In genomic region chr11:53818794-53819193, GRCm38 (mm10) we compare ENCODE assay signal across 17 mouse cellular contexts. TPM values are rescaled to one million over a fixed set of nuclear protein-coding genes. Genes with fewer than 3 reads are reported as not detected.
A peak's percentile ranks its signal among the peaks of the same experiment; 100 is the strongest.
DNase-seq lines count a peak whose midpoint lies in the region; ATAC-seq and TF ChIP-seq lines count a peak whose summit lies in the region.
"Had no signal": no experiment of that assay in that cellular context is flagged by ENCODE, and none has a peak within 500 bp of the region (broad histone marks: within the 10 kb centered on the region; RNA-seq: fewer than 3 reads in every experiment).

No protein-coding gene starts in this region.

- 48% methylated on average over 6 of the region's 6 CpGs for WGBS in kidney, adult 2 months
- 47% methylated on average over 6 of the region's 6 CpGs for WGBS in kidney, embryonic 15.5 days
- WGBS in kidney, postnatal 0 days = 51% methylated on average over 6 of the region's 6 CpGs
- 53% methylated on average over 6 of the region's 6 CpGs for WGBS in liver, postnatal 0 days (ENCODE audit: insufficient replicate concordance)

- H3K36me3 ChIP-seq in kidney, adult 2 months (ENCODE audit: control insufficient read depth, insufficient read depth, low read length) = no peaks in the 10 kb centered on the region
- H3K36me3 ChIP-seq in kidney, embryonic 15.5 days = no peaks in the 10 kb centered on the region
- no peaks in the 10 kb centered on the region for H3K36me3 ChIP-seq in kidney, postnatal 0 days (ENCODE audit: insufficient read depth, low read length)
- no peaks in the 10 kb centered on the region for H3K36me3 ChIP-seq in liver, postnatal 0 days (replicated peaks; ENCODE audit: insufficient read depth, low read length)
- H3K36me3 ChIP-seq: embryonic facial prominence, embryonic 13.5 days had no signal

- no peaks in the 10 kb centered on the region for H3K9me3 ChIP-seq in kidney, embryonic 15.5 days (replicated peaks)
- no peaks in the 10 kb centered on the region for H3K9me3 ChIP-seq in kidney, postnatal 0 days (replicated peaks; ENCODE audit: low read length)
- H3K9me3 ChIP-seq in liver, postnatal 0 days (ENCODE audit: low read length) = no peaks in the 10 kb centered on the region
- H3K9me3 ChIP-seq: embryonic facial prominence, embryonic 13.5 days had no signal

- 0 out of 2 replicates have a peak, but pooled peaks cover 2% of the 10 kb centered on the region for H3K4me1 ChIP-seq in kidney, adult 2 months (ENCODE audit: control insufficient read depth, insufficient read depth, low read length)
- peaks cover 7% of the 10 kb centered on the region for H3K4me1 ChIP-seq in kidney, embryonic 15.5 days
- H3K4me1 ChIP-seq in kidney, postnatal 0 days (replicated peaks; ENCODE audit: insufficient read depth, low read length) = no peaks in the 10 kb centered on the region
- peaks cover 3% of the 10 kb centered on the region; the same call in 1 of the 2 replicates for H3K4me1 ChIP-seq in liver, postnatal 0 days (ENCODE audit: insufficient read depth)
- H3K4me1 ChIP-seq: embryonic facial prominence, embryonic 13.5 days had no signal

- ATAC-seq in kidney, embryonic 15.5 days (replicated peaks; ENCODE audit: low FRiP score) = no peak
- no peak for ATAC-seq in kidney, postnatal 0 days (replicated peaks; ENCODE audit: low FRiP score, low read depth)
- no peak for ATAC-seq in liver, postnatal 0 days
- ATAC-seq: inflammation-experienced regulatory T-cells, adult 6 months; midbrain, embryonic 16.5 days had no signal

- no peak overlapping the region for H3K4me3 ChIP-seq in kidney, adult 2 months (ENCODE audit: insufficient read depth, low read depth, low read length)
- H3K4me3 ChIP-seq in kidney, embryonic 15.5 days (replicated peaks) = no peak overlapping the region
- no peak overlapping the region for H3K4me3 ChIP-seq in kidney, postnatal 0 days (replicated peaks; ENCODE audit: low read depth, low read length)
- H3K4me3 ChIP-seq in liver, postnatal 0 days (ENCODE audit: low read depth, low read length) = no peak overlapping the region
- H3K4me3 ChIP-seq: embryonic facial prominence, embryonic 13.5 days had no signal

- no peak for TF ChIP-seq CTCF in kidney, adult 2 months (conservative IDR thresholded peaks at IDR 0.05; ENCODE audit: insufficient read depth, insufficient read length, low read depth, low read length)
- no peak for TF ChIP-seq CTCF in kidney, postnatal 0 days (IDR thresholded peaks at IDR 0.05; ENCODE audit: low read depth)
- no peak for TF ChIP-seq CTCF in liver, postnatal 0 days (IDR thresholded peaks at IDR 0.05; ENCODE audit: low read depth)

- H3K4me2 ChIP-seq in kidney, embryonic 15.5 days = no peak overlapping the region
- no peak overlapping the region for H3K4me2 ChIP-seq in kidney, postnatal 0 days (ENCODE audit: low read length)
- no peak overlapping the region for H3K4me2 ChIP-seq in liver, postnatal 0 days (ENCODE audit: low read depth, low read length)
- H3K4me2 ChIP-seq: embryonic facial prominence, embryonic 13.5 days; liver, embryonic 11.5 days had no signal

- no peak overlapping the region for H3K9ac ChIP-seq in kidney, embryonic 15.5 days
- H3K9ac ChIP-seq in kidney, postnatal 0 days (ENCODE audit: low read depth, low read length) = no peak overlapping the region
- no peak overlapping the region for H3K9ac ChIP-seq in liver, postnatal 0 days (replicated peaks)
- H3K9ac ChIP-seq: embryonic facial prominence, embryonic 13.5 days had no signal

- peak overlapping the region; percentile 9; the same call in 1 of the 2 replicates for H3K27ac ChIP-seq in kidney, adult 2 months (ENCODE audit: insufficient read depth, low read depth, low read length)
- no peak overlapping the region for H3K27ac ChIP-seq in kidney, embryonic 15.5 days
- no peak overlapping the region for H3K27ac ChIP-seq in kidney, postnatal 0 days
- no peak overlapping the region for H3K27ac ChIP-seq in liver, postnatal 0 days (ENCODE audit: low read depth)
- H3K27ac ChIP-seq: embryonic facial prominence, embryonic 13.5 days had no signal

- DNase-seq in adrenal gland, postnatal 10 days = peak; percentile 37
- DNase-seq in adrenal gland, postnatal 25 days = no peak
- DNase-seq in kidney, adult 2 months = peak; percentile 79
- DNase-seq in kidney, postnatal 0 days (ENCODE audit: low spot score) = peak; percentile 35
- no peak for DNase-seq in urinary bladder, postnatal 14 days (ENCODE audit: low spot score)
- no peak for DNase-seq in layer of hippocampus, postnatal 14 days (ENCODE audit: low spot score in 2 of 2)
- DNase-seq in liver, postnatal 0 days = no peak
- DNase-seq: cerebellum, adult 11-12 months; layer of hippocampus, adult 9-11 months; thymus, adult 2 months had no signal

- no peaks in the 10 kb centered on the region for H3K27me3 ChIP-seq in kidney, adult 2 months (replicated peaks; ENCODE audit: control insufficient read depth, insufficient read depth, low read length)
- no peaks in the 10 kb centered on the region for H3K27me3 ChIP-seq in kidney, embryonic 15.5 days
- H3K27me3 ChIP-seq in kidney, postnatal 0 days (ENCODE audit: insufficient read depth, low read length) = no peaks in the 10 kb centered on the region
- no peaks in the 10 kb centered on the region for H3K27me3 ChIP-seq in liver, postnatal 0 days (ENCODE audit: insufficient read depth, low read length)
- H3K27me3 ChIP-seq: embryonic facial prominence, embryonic 13.5 days had no signal

- no peak for TF ChIP-seq EP300 in liver, postnatal 0 days (IDR thresholded peaks at IDR 0.05; ENCODE audit: low read depth)

- TF ChIP-seq POLR2A in kidney, adult 2 months (IDR thresholded peaks at IDR 0.05; ENCODE audit: low read depth, low read length) = no peak

RNA-seq across cellular contexts. Expression of gene Gm12216, which starts 40.3 kb away (rescaled TPM):
- total RNA-seq in adrenal gland, postnatal 10 days (2021) = 1 to 10 TPM; 5.7 to 7.9 TPM
- 12.0 and 19.8 TPM in 2 replicates for total RNA-seq in adrenal gland, postnatal 25 days (2021)
- 5.4 and 5.8 TPM in 2 replicates for polyA plus RNA-seq in kidney, adult 2 months (2012; rRNA removed)
- 1.3 and 1.6 TPM in 2 replicates for polyA plus RNA-seq in kidney, embryonic 15.5 days (2015; fragmentation: Nextera tagmentation; extraction: Ambion mirVana)
- polyA plus RNA-seq in kidney, postnatal 0 days (2015; fragmentation: Nextera tagmentation; extraction: Ambion mirVana) = 2.0 and 2.3 TPM in 2 replicates
- total RNA-seq in layer of hippocampus, postnatal 14 days (2021) = 1 to 10 TPM; 2.4 to 4.1 TPM
- 1.1 and 1.5 TPM in 2 replicates for polyA plus RNA-seq in liver, postnatal 0 days (2015; fragmentation: Nextera tagmentation; extraction: Ambion mirVana)
- polyA plus RNA-seq: embryonic facial prominence, embryonic 13.5 days; forebrain, embryonic 11.5 days; neural tube, embryonic 11.5 days had no signal

RNA-seq across cellular contexts. Expression of gene Gm17334, which starts 45.8 kb away (rescaled TPM):
- 1 to 10 TPM in 1 of 2 experiments, not detected in 1; 1.2 TPM for total RNA-seq in adrenal gland, postnatal 10 days (2021)
- 1.9 TPM in 1 of 2 replicates, not detected in the other for total RNA-seq in adrenal gland, postnatal 25 days (2021)
- polyA plus RNA-seq in kidney, adult 2 months (2012; rRNA removed) = 0.91 and 1.1 TPM in 2 replicates
- polyA plus RNA-seq in kidney, embryonic 15.5 days (2015; fragmentation: Nextera tagmentation; extraction: Ambion mirVana) = 0.23 TPM in 1 of 2 replicates, not detected in the other
- polyA plus RNA-seq in kidney, postnatal 0 days (2015; fragmentation: Nextera tagmentation; extraction: Ambion mirVana) = 0.20 and 0.21 TPM in 2 replicates
- total RNA-seq in layer of hippocampus, postnatal 14 days (2021) = under 1 TPM in 1 of 2 experiments, not detected in 1; 0.62 TPM
- polyA plus RNA-seq in liver, postnatal 0 days (2015; fragmentation: Nextera tagmentation; extraction: Ambion mirVana) = 0.12 and 0.23 TPM in 2 replicates
- polyA plus RNA-seq: embryonic facial prominence, embryonic 13.5 days; forebrain, embryonic 11.5 days; liver, embryonic 11.5 days; midbrain, embryonic 16.5 days; neural tube, embryonic 11.5 days had no signal

RNA-seq across cellular contexts. Expression of gene Irf1, which starts 49.0 kb away (rescaled TPM):
- 10 to 100 TPM; 20.0 to 36.7 TPM for total RNA-seq in adrenal gland, postnatal 10 days (2021)
- 30.4 and 33.8 TPM in 2 replicates for total RNA-seq in adrenal gland, postnatal 25 days (2021)
- polyA plus RNA-seq in kidney, adult 2 months (2012; rRNA removed) = 31.5 and 35.5 TPM in 2 replicates
- polyA plus RNA-seq in kidney, embryonic 15.5 days (2015; fragmentation: Nextera tagmentation; extraction: Ambion mirVana) = 12.6 and 15.3 TPM in 2 replicates
- polyA plus RNA-seq in kidney, postnatal 0 days (2015; fragmentation: Nextera tagmentation; extraction: Ambion mirVana) = 14.0 and 17.9 TPM in 2 replicates
- 1 to 10 TPM; 4.9 to 7.7 TPM for total RNA-seq in layer of hippocampus, postnatal 14 days (2021)
- polyA plus RNA-seq in liver, postnatal 0 days (2015; fragmentation: Nextera tagmentation; extraction: Ambion mirVana) = 22.0 and 24.5 TPM in 2 replicates

Comparison
In these comparisons a context has a peak if more than half of its experiments do, and no peak if none do; other contexts are left out.
1. DNase-seq: peak in adrenal gland, postnatal 10 days (single experiment), kidney, adult 2 months (single experiment) and kidney, postnatal 0 days (single experiment); none in adrenal gland, postnatal 25 days (single experiment), urinary bladder, postnatal 14 days (single experiment), layer of hippocampus, postnatal 14 days (0 of 2) and liver, postnatal 0 days (single experiment).